Mouse (Mus musculus) c-Kit-negative CD71-positive TER-119-positive erythroid progenitor cells, embryonic 14.5 days (primary cell): ENCODE measurements around the gene Dmrtb1.

Source experiments
- DNase-seq: peaks from one replicate; pipeline ENCODE4 v3.0.0-alpha.2; 2013; ENCODE audit warnings: low read depth, low spot score

Dmrtb1 gene

DNA sequence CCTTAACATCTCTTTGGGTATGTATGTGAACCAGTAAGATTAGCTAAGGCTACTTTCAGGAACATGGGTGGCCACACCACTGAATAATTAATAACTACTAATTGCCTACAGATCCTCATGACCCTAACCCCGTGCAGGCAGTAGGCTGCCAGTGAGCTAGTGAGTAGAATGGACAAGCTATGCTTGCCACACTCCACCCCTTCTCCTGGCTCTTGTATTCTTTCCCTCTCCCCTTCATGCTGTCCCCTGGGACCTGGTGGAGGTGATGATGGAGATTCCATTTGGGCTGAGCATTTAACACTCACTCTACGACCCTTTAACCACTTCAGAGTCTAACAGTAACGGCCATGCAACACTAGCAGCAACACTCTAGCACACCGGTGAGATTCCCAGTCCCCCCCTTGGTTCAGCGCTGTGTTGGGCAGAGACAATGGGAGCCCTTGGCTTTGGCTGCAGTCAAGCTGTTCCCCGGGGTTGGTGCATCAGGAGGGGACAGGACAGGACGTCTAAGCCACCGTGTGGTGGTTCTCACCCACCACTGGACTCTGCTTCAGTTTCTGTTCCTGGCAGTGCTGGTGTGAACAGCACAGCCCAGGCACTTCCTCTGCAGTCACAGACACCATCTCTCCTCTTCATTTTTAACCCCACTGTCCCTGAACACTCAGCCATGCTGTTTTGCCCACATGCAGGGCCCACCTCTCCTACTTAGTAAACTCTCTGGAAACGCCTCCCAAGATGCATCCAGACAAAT lies 2.8 kb downstream of the Dmrtb1 start:
- DNase-seq, result no peak

GRCm38 (mm10) chr4:107680311-107681098 lies 3.5 kb downstream of the Dmrtb1 start:
- DNase-seq, result no peak

DNA sequence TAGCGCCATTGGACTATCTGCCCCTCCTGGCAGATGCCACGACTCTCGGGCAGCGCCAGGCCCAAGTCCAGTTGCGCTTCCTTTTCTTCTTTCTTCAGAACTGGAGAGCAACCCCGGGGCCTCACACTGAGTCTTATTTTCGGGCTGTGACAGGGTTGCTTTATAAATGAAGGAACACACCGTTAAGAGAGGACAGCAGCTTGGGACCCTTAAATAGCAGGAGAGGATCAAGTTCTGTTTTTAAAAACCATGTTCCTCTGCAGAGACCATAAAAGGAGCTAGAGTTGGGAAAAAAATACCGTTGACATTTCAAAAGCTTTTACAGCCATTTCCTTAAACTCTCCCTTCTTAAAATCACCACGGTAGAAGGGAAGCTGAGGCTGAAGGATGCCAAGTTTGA lies 8.4 kb downstream of the Dmrtb1 start:
- no peak for DNase-seq

- DNase-seq, result no peak
Observed at GRCm38 (mm10) chr4:107674322-107674644, 9.7 kb downstream of the Dmrtb1 start.

DNA sequence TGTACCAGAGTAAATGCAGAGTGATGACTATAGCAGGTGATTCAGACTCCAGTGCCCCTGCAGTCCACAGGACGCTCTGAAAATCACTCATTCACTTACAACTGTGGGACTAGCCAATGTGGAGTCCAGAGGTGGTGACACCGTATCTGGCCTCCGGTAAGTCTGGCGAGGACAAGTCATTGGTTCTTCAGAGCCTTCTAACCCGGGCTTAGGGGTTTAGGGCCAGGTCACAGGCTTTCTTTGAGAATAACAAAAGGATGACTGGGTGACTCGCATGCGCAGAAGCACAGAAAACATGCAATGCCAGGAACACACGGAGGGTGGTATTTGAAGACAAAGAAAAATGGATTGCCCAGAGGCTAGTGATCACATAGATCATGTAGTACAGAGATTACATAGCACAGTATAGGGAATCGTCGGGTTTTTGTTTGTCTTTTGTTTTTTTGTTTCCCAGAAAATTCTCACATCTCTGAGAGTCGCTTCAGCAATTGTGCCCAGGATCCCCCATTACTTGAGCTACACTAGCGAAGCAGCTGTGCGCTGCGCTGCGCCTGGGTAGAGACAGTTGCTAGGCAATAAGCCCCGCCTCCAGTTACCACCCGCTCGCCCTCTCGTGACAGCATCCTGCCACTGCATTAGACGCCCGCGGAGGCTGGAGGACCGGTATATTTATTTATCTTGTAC lies 10.2 kb downstream of the Dmrtb1 start:
- DNase-seq, result peak; percentile 13

GRCm38 (mm10) chr4:107670731-107671130 lies 13.3 kb downstream of the Dmrtb1 start:
- DNase-seq, result no peak

DNA sequence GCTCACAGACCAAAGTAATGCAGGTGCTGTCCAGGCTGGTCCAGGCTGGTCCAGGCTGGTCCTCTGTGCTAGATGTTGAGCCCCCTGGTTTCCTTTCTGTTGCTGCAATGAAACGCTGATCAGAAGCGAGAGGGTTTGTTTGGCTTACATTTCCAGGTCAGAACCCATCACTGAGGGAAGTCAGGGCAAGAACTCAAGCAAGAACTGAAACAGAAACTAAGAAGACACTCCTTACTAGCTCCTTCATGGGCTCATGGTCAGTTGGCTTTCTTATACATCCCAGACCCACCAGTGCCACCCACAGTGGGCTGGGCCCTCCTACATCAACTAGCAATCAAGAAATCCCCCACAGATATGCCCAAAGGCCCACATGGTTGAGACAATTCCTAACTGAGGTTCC lies 15.5 kb downstream of the Dmrtb1 start:
- no peak for DNase-seq

- DNase-seq, result no peak
Observed at GRCm38 (mm10) chr4:107660649-107661048, 23.4 kb downstream of the Dmrtb1 start.

DNA sequence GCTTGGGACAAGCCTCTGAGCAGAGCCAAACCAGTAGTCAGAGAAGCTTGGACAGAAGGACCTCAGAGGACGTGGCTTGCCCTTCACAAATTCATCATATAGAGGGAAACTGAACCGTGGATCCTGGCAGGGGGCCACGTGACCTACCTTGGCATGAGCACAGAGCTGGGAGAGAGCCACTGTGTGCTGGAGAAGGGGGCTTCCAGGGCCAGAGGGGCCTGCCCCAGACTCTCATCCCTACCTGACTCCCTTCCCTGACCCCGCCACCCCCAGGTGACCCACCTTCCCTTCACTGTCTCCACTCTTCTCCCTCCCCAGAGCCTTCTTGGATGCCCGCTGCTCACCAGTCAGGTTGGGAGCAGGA lies 30.8 kb downstream of the Dmrtb1 start:
- no peak for DNase-seq

- no peak for DNase-seq
Observed at GRCm38 (mm10) chr4:107652598-107653279, 31.3 kb downstream of the Dmrtb1 start.

GRCm38 (mm10) chr4:107651021-107651496 lies 33.0 kb downstream of the Dmrtb1 start:
- DNase-seq, result no peak

- DNase-seq, result no peak
Observed at GRCm38 (mm10) chr4:107648959-107649485, 35.0 kb downstream of the Dmrtb1 start.

- no peak for DNase-seq
Observed at GRCm38 (mm10) chr4:107641624-107642023, 42.4 kb downstream of the Dmrtb1 start.

- no peak for DNase-seq
Observed at GRCm38 (mm10) chr4:107638303-107638702, 45.7 kb downstream of the Dmrtb1 start.

- peak; percentile 33 for DNase-seq
Observed at GRCm38 (mm10) chr4:107637670-107638069, 46.4 kb downstream of the Dmrtb1 start.

DNA sequence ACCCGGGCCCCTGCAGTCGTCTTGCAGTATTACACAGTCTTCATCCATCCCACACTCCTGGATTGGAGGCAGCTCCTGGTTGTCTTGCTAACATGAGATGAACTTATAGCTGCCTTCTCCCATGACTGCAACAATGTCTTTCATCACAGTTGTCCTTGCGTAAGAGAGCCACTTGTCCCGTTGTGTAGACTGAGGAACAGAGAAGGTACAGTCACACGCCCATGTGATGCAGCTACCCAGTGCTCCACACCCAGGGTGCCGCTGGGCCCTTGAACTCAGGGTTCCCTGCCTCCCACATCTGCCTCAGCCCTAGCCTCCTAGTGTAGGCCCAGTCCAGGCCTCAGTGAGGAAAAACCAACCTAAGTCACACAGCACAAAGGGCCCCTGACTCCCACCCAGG lies 47.9 kb downstream of the Dmrtb1 start:
- DNase-seq, result no peak

- no peak for DNase-seq
Observed at GRCm38 (mm10) chr4:107634631-107635030, 49.4 kb downstream of the Dmrtb1 start.

DNA sequence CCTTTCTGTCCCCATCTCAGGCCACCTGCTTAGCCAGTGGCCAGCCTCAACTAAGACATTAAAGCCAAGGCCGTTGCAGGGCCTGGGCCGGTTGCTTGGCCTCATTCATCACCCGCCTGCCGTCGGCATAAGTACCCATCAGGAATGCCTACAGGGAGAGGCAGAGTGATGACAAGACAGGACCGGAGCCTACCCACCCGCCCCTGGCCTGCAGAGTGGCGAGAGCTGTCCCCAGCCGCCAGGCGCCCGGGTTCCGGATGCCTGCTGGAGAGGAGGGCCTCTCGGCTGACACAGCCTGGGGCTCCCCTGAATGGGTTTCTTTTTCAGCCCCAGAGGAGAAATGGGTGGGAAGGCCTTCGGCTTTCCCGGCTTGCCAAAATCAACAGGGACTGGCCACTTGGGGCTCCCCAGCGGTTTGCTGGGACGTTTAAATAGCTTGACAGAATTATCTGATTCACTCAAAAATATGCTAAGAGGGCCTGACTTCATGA lies 55.1 kb downstream of the Dmrtb1 start:
- no peak for DNase-seq

- DNase-seq, result no peak
Observed at GRCm38 (mm10) chr4:107628226-107628625, 55.8 kb downstream of the Dmrtb1 start.
